Mouse (Mus musculus) ovary, adult 18-20 months (tissue): Measurements from ENCODE around the gene Bnip3.

ENCODE experiments used
- DNase-seq: peaks from one replicate; pipeline ENCODE4 v3.0.0; 2022; ENCODE audit warnings: low spot score, mixed read lengths

Bnip3 gene

DNA sequence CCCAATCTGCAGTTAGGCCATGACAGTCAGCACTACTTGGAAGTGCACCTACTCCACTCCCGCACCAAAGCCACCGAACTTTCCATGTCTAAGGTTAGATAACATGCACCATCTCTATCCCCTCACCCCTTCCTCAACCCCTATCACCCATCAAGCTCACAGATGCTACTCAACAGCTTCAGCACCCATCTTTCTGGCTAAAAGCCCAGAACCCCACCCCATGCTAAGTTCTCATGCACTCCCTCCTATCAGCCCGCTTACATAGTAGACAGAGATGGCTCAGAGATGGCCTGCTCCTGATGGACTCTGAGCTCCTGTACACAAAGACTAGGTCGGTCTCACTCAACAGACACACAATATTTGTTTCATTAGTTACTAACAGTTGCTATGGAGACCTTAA lies 65.9 kb downstream of the Bnip3 start:
- DNase-seq = no peak

DNA sequence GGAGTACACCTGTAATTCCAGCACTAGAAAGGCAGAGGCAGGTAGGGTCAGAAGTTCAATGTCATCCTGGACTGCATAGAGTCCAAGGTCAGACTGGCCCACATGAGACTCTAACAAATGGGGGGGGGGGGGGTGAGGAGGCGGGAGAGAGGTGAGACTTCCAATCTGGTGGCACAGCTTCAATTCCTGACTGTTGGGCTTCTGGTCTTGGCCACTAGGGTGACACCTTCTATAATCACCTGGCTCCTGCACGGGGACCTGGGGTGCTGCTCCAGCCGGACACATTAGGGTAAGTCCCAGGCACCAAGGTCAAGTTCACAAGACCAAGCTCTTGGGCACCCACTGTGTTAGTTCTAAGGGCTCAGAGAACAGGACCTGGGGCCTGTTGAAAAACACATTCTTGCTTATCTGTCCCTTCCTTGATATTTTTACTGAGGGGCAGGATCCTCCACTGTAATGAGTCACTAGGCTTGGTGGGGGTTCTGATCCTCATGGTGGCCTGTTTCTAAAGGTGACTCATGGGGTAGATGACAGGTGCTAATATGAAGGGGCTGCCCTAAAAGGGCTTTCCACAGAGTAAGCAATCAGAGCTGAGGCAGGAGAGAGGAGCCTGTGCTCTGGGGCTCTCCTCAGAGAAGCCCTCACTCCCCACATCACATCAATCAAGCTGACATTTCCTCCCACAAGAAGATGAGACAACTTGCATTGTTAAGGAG lies 67.7 kb downstream of the Bnip3 start:
- DNase-seq = no peak
